Mouse (Mus musculus): ENCODE results near the gene 1700023F06Rik. TPM values are rescaled to one million over a fixed set of nuclear protein-coding genes. Genes with fewer than 3 reads are reported as not detected.
A peak's percentile ranks its signal among the peaks of the same experiment; 100 is the strongest.

The 1700023F06Rik gene
- polyA plus RNA-seq (2016; fragmentation: Nextera tagmentation; extraction: Ambion mirVana), result 0.33 and 0.64 TPM in 2 replicates

GRCm38 (mm10) chr11:103208458-103208857 lies at the start of gene 1700023F06Rik:
Gene 1700023F06Rik, minus strand, starts transcription at chr11:103208558.
- no peak within 1 kb of the TSS for H3K4me3 ChIP-seq (replicated peaks)
- WGBS, result 82% methylated on average over 3 of the region's 3 CpGs
- 0 out of 2 replicates have a peak, but pooled peaks cover 4% of the 10 kb centered on the region for H3K27me3 ChIP-seq
- no peak within 1 kb of the TSS for H3K27ac ChIP-seq
- no peak for ATAC-seq (ENCODE audit: low FRiP score)
- no peak within 1 kb of the TSS for H3K4me2 ChIP-seq
- no peaks in the 10 kb centered on the region for H3K4me1 ChIP-seq
- H3K9ac ChIP-seq, result no peak within 1 kb of the TSS
- no peaks in the 10 kb centered on the region for H3K36me3 ChIP-seq (replicated peaks)
- no peaks in the 10 kb centered on the region for H3K9me3 ChIP-seq

DNA sequence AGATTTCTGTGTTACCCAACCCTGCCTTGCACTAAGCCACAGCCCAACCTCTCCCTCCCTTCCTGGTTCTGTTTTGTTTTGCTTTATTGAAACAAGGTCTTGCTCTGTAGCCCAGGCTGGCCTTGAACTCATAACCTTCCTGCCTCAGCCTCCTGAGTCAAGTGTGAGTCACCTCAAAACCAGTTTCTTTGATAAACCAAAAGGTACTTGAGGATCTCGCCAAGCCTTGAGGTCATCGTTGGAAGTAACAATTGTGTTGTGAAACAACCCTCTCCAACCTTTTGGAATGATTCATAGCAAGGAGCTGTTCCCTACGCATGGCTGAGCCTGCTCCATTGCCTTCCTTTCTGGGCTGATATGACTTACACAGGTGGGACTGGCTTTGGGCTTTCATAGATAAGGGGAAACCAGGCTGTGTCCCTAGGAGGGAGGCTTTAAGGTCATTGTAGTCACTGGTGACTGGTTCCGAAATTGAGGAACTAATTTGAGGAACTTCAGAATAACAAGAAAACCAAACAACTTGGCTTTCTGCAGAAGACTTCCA lies 49.7 kb upstream of the 1700023F06Rik start:
- Histone ChIP-seq H3K27ac (no peak overlapping the region), H3K27me3 (no peaks in the 10 kb centered on the region), H3K9me3 (no peaks in the 10 kb centered on the region), H3K36me3 (replicated peaks) (no peaks in the 10 kb centered on the region), H3K4me3 (replicated peaks) (no peak overlapping the region), H3K4me1 (peaks cover 15% of the 10 kb centered on the region), H3K9ac (no peak overlapping the region), H3K4me2 (no peak overlapping the region)
- no peak for ATAC-seq (ENCODE audit: low FRiP score)
- WGBS, result 92% methylated on average over 4 of the region's 4 CpGs

DNA sequence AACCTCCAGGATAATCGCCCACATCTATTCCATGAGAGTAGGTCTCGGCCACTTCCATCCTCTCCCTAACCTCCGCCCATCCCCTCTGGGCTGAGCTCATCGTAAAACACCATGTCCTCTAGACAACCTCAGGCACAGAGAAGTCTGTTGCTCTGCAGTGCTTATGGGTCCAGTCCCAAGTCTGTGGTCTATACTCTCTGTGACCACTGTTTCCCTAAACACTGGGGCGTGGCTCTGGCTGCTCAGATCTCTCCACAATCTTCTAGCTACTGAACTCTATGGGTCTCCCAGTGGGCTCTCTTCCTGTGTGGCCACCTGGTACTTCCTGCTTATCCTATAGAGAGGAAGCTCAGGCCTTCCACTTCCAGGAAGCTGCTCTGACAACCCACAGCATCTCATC lies 45.2 kb upstream of the 1700023F06Rik start:
- Histone ChIP-seq H3K27me3 (no peaks in the 10 kb centered on the region), H3K27ac (no peak overlapping the region), H3K4me3 (replicated peaks) (no peak overlapping the region), H3K9me3 (no peaks in the 10 kb centered on the region), H3K4me2 (no peak overlapping the region), H3K36me3 (replicated peaks) (no peaks in the 10 kb centered on the region), H3K4me1 (no peaks in the 10 kb centered on the region), H3K9ac (no peak overlapping the region)
- no peak for ATAC-seq (ENCODE audit: low FRiP score)
- 87% methylated on average over 5 of the region's 5 CpGs for WGBS

- no peaks in the 10 kb centered on the region for H3K9me3 ChIP-seq
- H3K27ac ChIP-seq, result no peak overlapping the region
- no peak overlapping the region for H3K4me3 ChIP-seq (replicated peaks)
- H3K4me1 ChIP-seq, result peaks cover 9% of the 10 kb centered on the region
- ATAC-seq (ENCODE audit: low FRiP score), result no peak
- WGBS, result 88% methylated on average over 5 of the region's 5 CpGs
- no peaks in the 10 kb centered on the region for H3K27me3 ChIP-seq
- no peak overlapping the region for H3K4me2 ChIP-seq
- no peaks in the 10 kb centered on the region for H3K36me3 ChIP-seq (replicated peaks)
- no peak overlapping the region for H3K9ac ChIP-seq
Measured at GRCm38 (mm10) chr11:103252380-103252779, 44.0 kb upstream of the 1700023F06Rik start.

- Histone ChIP-seq H3K4me2 (no peak overlapping the region), H3K4me3 (replicated peaks) (no peak overlapping the region), H3K9me3 (no peaks in the 10 kb centered on the region), H3K27me3 (no peaks in the 10 kb centered on the region), H3K4me1 (peaks cover 21% of the 10 kb centered on the region), H3K27ac (no peak overlapping the region), H3K36me3 (replicated peaks) (no peaks in the 10 kb centered on the region), H3K9ac (no peak overlapping the region)
- WGBS, result 96% methylated on average over 3 of the region's 3 CpGs
- ATAC-seq (ENCODE audit: low FRiP score), result no peak
Measured at GRCm38 (mm10) chr11:103250324-103250723, 42.0 kb upstream of the 1700023F06Rik start.

DNA sequence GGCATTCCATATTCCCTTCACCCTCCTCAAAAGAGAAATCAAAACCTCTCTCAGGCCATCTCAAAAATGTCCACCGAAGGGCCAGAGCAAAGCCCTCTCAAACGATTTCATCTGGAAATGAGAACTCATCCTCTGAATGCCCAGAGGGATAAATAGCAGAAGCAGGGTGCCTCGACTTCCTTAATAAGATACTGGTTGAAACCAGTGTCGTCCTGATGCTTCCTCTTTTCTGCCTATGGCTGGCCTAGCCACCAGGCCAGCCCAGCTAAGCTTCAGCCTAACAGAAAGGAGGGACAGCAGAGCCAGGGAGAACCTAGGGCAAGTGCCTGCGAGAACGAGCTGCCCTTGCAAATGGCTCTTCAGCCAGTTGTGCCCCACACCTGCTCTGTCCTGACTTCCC lies 41.2 kb upstream of the 1700023F06Rik start:
- no peak overlapping the region for H3K4me2 ChIP-seq
- no peak overlapping the region for H3K27ac ChIP-seq
- peak overlapping the region; percentile 2; the same call in 1 of the 2 replicates for H3K9ac ChIP-seq
- no peaks in the 10 kb centered on the region for H3K27me3 ChIP-seq
- WGBS, result 66% methylated on average over 6 of the region's 6 CpGs
- H3K9me3 ChIP-seq, result no peaks in the 10 kb centered on the region
- H3K4me3 ChIP-seq (replicated peaks), result no peak overlapping the region
- H3K4me1 ChIP-seq, result peaks cover 21% of the 10 kb centered on the region
- ATAC-seq (ENCODE audit: low FRiP score), result no peak
- no peaks in the 10 kb centered on the region for H3K36me3 ChIP-seq (replicated peaks)

GRCm38 (mm10) chr11:103248837-103249236 lies 40.5 kb upstream of the 1700023F06Rik start:
- no peaks in the 10 kb centered on the region for H3K9me3 ChIP-seq
- WGBS, result 62% methylated on average over 5 of the region's 5 CpGs
- no peak overlapping the region for H3K27ac ChIP-seq
- no peaks in the 10 kb centered on the region for H3K27me3 ChIP-seq
- H3K4me1 ChIP-seq, result peaks cover 21% of the 10 kb centered on the region
- no peaks in the 10 kb centered on the region for H3K36me3 ChIP-seq (replicated peaks)
- no peak overlapping the region for H3K9ac ChIP-seq
- ATAC-seq (ENCODE audit: low FRiP score), result no peak
- H3K4me2 ChIP-seq, result no peak overlapping the region
- no peak overlapping the region for H3K4me3 ChIP-seq (replicated peaks)

DNA sequence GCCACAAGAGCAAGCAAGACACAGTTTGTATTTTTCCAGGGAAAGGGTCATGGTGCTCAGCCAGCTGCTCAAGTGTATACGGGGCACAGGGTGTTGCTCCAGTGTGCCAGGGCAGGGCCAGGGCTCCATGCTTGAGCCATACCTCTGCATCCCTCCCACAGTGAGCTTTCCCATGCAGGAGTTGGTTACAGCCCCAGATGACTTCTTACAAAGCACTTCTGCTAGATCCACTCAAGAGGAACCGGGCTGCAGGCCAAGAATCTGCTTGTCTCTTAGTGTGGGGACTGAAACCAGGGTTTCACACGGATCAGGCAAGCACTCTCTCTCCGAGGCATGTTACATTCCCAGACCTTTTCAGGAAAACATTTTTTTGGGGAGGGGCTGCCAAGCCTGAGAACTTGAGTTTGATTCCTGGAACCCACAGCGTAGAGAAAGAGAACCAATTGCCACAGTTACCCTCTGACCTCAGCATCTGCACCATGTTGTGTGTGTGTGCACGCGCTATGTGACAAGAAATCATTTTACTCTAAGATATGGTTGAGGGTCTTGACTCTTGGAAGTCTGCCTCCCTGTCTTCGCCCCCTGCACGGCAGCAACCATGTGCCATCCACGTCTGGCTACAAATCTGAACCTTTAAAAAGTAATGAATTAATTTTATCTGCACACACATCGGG lies 39.3 kb upstream of the 1700023F06Rik start:
- H3K4me1 ChIP-seq, result peaks cover 21% of the 10 kb centered on the region
- no peak for ATAC-seq (ENCODE audit: low FRiP score)
- no peak overlapping the region for H3K9ac ChIP-seq
- H3K4me2 ChIP-seq, result no peak overlapping the region
- no peaks in the 10 kb centered on the region for H3K36me3 ChIP-seq (replicated peaks)
- no peak overlapping the region for H3K4me3 ChIP-seq (replicated peaks)
- WGBS, result 75% methylated on average over 11 of the region's 11 CpGs
- peak overlapping the region; percentile 33; the same call in 1 of the 2 replicates for H3K27ac ChIP-seq
- no peaks in the 10 kb centered on the region for H3K9me3 ChIP-seq
- no peaks in the 10 kb centered on the region for H3K27me3 ChIP-seq

- H3K27me3 ChIP-seq, result no peaks in the 10 kb centered on the region
- no peak overlapping the region for H3K4me2 ChIP-seq
- WGBS, result 81% methylated on average over 4 of the region's 4 CpGs
- H3K9ac ChIP-seq, result 0 out of 2 replicates have a peak overlapping the region, but pooled peaks have one; percentile 1
- H3K4me3 ChIP-seq (replicated peaks), result no peak overlapping the region
- peaks cover 26% of the 10 kb centered on the region for H3K4me1 ChIP-seq
- 0 out of 2 replicates have a peak overlapping the region, but pooled peaks have one; percentile 13 for H3K27ac ChIP-seq
- H3K36me3 ChIP-seq (replicated peaks), result no peaks in the 10 kb centered on the region
- ATAC-seq (ENCODE audit: low FRiP score), result no peak
- H3K9me3 ChIP-seq, result no peaks in the 10 kb centered on the region
Measured at GRCm38 (mm10) chr11:103246731-103247290, 38.5 kb upstream of the 1700023F06Rik start.

DNA sequence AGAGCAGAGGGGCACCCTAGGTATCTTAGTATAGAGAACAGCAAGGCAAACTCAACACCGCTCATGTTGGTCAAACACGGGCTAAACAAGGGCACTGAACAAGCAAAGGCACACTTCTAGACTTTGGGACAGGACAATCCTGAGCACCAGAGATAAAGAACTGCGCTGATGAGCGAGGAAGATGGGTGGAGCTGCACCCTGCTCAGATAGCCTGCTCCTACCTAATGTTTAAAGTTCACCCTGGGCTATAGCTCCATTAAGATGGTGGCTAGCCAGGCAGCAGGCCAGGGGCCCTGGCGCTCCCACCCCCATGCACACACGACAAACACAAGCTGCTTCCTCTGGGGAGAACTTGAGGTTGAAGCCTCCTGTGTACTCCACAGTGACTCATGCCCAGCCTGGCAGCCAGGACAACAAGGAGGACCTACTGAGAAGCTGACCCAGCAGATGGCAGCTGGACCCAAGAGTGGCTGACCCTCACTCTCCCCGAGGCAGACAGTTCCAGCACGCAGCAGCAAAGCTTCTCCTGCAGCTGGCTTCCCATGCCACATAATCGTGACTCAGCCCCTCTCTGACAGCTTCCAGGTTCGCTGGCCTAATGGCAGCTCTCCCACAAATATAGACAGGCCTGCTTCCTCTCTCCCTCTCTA lies 37.8 kb upstream of the 1700023F06Rik start:
- Histone ChIP-seq H3K4me3 (replicated peaks) (no peak overlapping the region), H3K27me3 (no peaks in the 10 kb centered on the region), H3K27ac (0 out of 2 replicates have a peak overlapping the region, but pooled peaks have one; percentile 13), H3K36me3 (replicated peaks) (no peaks in the 10 kb centered on the region), H3K9me3 (no peaks in the 10 kb centered on the region), H3K9ac (no peak overlapping the region), H3K4me1 (peaks cover 29% of the 10 kb centered on the region), H3K4me2 (no peak overlapping the region)
- WGBS, result 82% methylated on average over 10 of the region's 10 CpGs
- ATAC-seq (ENCODE audit: low FRiP score), result no peak

DNA sequence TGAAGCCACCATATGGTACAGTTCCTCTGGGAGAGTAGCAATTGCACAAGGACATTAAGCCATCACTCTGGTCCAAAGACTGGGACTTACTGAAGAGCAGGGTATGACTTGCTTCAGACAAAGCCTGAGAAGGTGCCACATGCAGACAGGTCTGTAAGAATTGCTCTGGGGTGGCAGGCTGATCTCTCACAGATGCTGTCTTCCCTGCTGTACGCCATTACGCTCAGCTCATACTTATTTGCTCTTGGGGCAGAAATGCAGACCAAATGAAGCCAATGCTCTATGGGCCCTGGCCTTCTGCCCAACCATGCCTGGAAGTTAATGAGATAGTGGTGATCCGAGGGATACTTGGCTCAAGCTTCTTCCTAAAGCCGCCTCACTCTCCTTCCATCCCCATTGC lies 36.5 kb upstream of the 1700023F06Rik start:
- no peaks in the 10 kb centered on the region for H3K9me3 ChIP-seq
- H3K9ac ChIP-seq, result no peak overlapping the region
- no peak overlapping the region for H3K4me2 ChIP-seq
- 96% methylated on average over 4 of the region's 4 CpGs for WGBS
- H3K4me1 ChIP-seq, result peaks cover 29% of the 10 kb centered on the region
- ATAC-seq (ENCODE audit: low FRiP score), result no peak
- no peak overlapping the region for H3K4me3 ChIP-seq (replicated peaks)
- H3K36me3 ChIP-seq (replicated peaks), result peaks cover 8% of the 10 kb centered on the region
- no peak overlapping the region for H3K27ac ChIP-seq
- no peaks in the 10 kb centered on the region for H3K27me3 ChIP-seq

GRCm38 (mm10) chr11:103240740-103241139 lies 32.4 kb upstream of the 1700023F06Rik start:
- Histone ChIP-seq H3K9me3 (no peaks in the 10 kb centered on the region), H3K4me2 (no peak overlapping the region), H3K27me3 (no peaks in the 10 kb centered on the region), H3K36me3 (replicated peaks) (peaks cover 45% of the 10 kb centered on the region), H3K4me1 (peaks cover 8% of the 10 kb centered on the region; the same call in 1 of the 2 replicates), H3K4me3 (replicated peaks) (no peak overlapping the region), H3K9ac (no peak overlapping the region), H3K27ac (no peak overlapping the region)
- ATAC-seq (ENCODE audit: low FRiP score), result no peak
- 50% methylated on average over 7 of the region's 7 CpGs for WGBS
